Mouse (Mus musculus): ENCODE measurements around the gene Hdhd5. TPM values are rescaled to one million over a fixed set of nuclear protein-coding genes. Genes with fewer than 3 reads are reported as not detected.

Gene Hdhd5
- polyA plus RNA-seq, 1 experiment from 2014 or later, result 18.2 TPM

DNA sequence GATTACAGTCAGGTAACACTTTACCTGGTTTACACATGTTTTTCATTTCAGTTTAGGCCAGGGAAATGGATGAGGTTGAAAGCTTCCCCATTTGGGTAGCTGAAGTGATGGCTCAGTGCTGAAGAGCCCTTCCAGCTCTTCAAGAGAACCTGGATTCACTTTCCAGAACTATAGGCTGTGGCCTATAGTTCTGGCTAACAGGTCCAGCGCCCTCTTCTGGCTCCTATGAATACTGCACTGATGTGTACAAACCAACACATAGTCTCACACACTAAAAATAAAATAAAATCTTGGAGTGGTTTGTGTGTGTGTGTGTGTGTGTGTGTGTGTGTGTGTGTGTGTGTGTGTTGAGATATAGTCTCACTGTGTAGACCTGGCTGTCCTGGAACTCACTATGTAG, 10.9 kb upstream of the Hdhd5 start:
- Histone ChIP-seq H3K36me3 (ENCODE audit: control insufficient read depth, insufficient read depth, low read length) (no peaks in the 10 kb centered on the region), H3K9me3 (ENCODE audit: control insufficient read depth, low read length) (no peaks in the 10 kb centered on the region), H3K9ac (ENCODE audit: low read length) (no peak overlapping the region), H3K27ac (ENCODE audit: low read depth, low read length) (no peak overlapping the region), H3K27me3 (ENCODE audit: control insufficient read depth, insufficient read depth, low read length) (no peaks in the 10 kb centered on the region), H3K4me2 (ENCODE audit: low read depth, low read length, severe bottlenecking) (no peak overlapping the region), H3K4me3 (ENCODE audit: low read depth, low read length) (no peak overlapping the region), H3K4me1 (replicated peaks; ENCODE audit: control insufficient read depth, insufficient read depth, low read length) (no peaks in the 10 kb centered on the region; the same call in 1 of the 2 replicates)
- DNase-seq (ENCODE audit: low spot score) (peak; percentile 40), ATAC-seq (replicated peaks; ENCODE audit: low FRiP score) (no peak)
- WGBS, result 8% methylated on average over 1 of the region's 1 CpGs

DNA sequence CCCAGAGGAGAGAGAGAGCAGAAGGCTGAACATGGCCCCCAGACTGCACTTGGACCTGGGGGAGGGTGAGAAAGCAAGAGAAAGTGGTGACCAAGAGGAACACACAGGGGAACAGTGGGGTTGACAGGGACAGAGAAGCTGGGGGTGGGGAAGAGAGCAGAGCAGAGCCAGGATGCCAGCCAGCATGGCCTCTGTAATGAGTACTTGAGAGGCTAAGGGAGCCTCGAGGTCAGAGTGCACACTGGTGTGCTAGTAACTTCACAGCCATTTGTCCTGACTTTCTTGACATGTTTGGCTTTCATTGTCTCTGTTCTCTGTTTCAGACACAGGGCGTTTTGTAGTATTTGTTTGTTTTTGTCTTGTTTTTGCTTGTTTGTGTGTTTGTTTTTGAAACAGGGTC, 10.3 kb upstream of the Hdhd5 start:
- H3K9ac ChIP-seq (ENCODE audit: low read length), result no peak overlapping the region
- H3K4me2 ChIP-seq (ENCODE audit: low read depth, low read length, severe bottlenecking), result no peak overlapping the region
- no peaks in the 10 kb centered on the region for H3K36me3 ChIP-seq (ENCODE audit: control insufficient read depth, insufficient read depth, low read length)
- WGBS, result 61% methylated on average over 2 of the region's 2 CpGs
- no peak overlapping the region for H3K4me3 ChIP-seq (ENCODE audit: low read depth, low read length)
- H3K27ac ChIP-seq (ENCODE audit: low read depth, low read length), result no peak overlapping the region
- ATAC-seq (replicated peaks; ENCODE audit: low FRiP score), result no peak
- H3K9me3 ChIP-seq (ENCODE audit: control insufficient read depth, low read length), result no peaks in the 10 kb centered on the region
- peak; percentile 9 for DNase-seq (ENCODE audit: low spot score)
- H3K27me3 ChIP-seq (ENCODE audit: control insufficient read depth, insufficient read depth, low read length), result no peaks in the 10 kb centered on the region
- H3K4me1 ChIP-seq (replicated peaks; ENCODE audit: control insufficient read depth, insufficient read depth, low read length), result no peaks in the 10 kb centered on the region; the same call in 1 of the 2 replicates

GRCm38 (mm10) chr6:120539781-120540231, 8.7 kb upstream of the Hdhd5 start:
- Histone ChIP-seq H3K4me1 (replicated peaks; ENCODE audit: control insufficient read depth, insufficient read depth, low read length) (no peaks in the 10 kb centered on the region; the same call in 1 of the 2 replicates), H3K27ac (ENCODE audit: low read depth, low read length) (no peak overlapping the region), H3K4me2 (ENCODE audit: low read depth, low read length, severe bottlenecking) (no peak overlapping the region), H3K9me3 (ENCODE audit: control insufficient read depth, low read length) (no peaks in the 10 kb centered on the region), H3K9ac (ENCODE audit: low read length) (no peak overlapping the region; the same call in 1 of the 2 replicates), H3K36me3 (ENCODE audit: control insufficient read depth, insufficient read depth, low read length) (no peaks in the 10 kb centered on the region), H3K27me3 (ENCODE audit: control insufficient read depth, insufficient read depth, low read length) (no peaks in the 10 kb centered on the region), H3K4me3 (ENCODE audit: low read depth, low read length) (no peak overlapping the region)
- ATAC-seq (replicated peaks; ENCODE audit: low FRiP score), result 0 out of 2 replicates have a peak, but pooled peaks have one; percentile 20
- WGBS, result 55% methylated on average over 10 of the region's 10 CpGs
- DNase-seq (ENCODE audit: low spot score), result peak; percentile 46

DNA sequence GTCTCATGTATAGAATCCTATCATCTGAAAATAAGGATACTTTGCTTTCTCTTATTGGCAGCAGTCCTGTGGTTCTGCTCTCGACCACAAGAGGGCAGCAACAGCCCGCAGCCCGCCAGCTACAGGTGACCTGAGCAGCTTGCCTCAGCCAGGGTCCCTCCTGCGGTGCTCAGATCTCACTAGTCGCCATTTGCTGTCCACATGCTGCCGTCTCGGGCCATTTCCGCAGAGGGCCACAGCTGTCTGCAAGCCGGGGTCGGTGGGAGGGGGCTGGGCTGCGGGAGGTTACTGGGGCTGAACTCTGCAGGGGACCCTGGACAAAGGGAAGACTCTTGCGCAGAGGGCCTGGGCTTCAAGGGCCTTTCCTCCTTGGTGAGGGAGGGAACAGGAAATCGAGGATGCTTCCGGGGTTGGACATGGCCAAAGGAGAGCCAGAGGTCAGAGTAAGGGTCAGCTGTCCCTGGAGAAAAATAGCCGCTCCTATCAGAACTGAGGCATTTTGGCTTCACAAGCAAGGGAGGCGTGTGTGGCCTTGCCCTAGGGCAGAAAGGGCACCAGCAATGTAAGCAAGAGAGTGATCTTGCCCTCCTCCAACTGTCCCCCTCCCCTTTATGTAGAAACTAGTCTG, 8.1 kb upstream of the Hdhd5 start:
- Histone ChIP-seq H3K27me3 (ENCODE audit: control insufficient read depth, insufficient read depth, low read length) (no peaks in the 10 kb centered on the region), H3K36me3 (ENCODE audit: control insufficient read depth, insufficient read depth, low read length) (no peaks in the 10 kb centered on the region), H3K9me3 (ENCODE audit: control insufficient read depth, low read length) (no peaks in the 10 kb centered on the region), H3K4me3 (ENCODE audit: low read depth, low read length) (peak overlapping the region; percentile 18; the same call in 1 of the 2 replicates), H3K4me2 (ENCODE audit: low read depth, low read length, severe bottlenecking) (peak overlapping the region; percentile 56), H3K9ac (ENCODE audit: low read length) (peak overlapping the region; percentile 60), H3K4me1 (replicated peaks; ENCODE audit: control insufficient read depth, insufficient read depth, low read length) (no peaks in the 10 kb centered on the region; the same call in 1 of the 2 replicates), H3K27ac (ENCODE audit: low read depth, low read length) (no peak overlapping the region)
- DNase-seq (ENCODE audit: low spot score), result peak; percentile 94
- peak; percentile 95 for ATAC-seq (replicated peaks; ENCODE audit: low FRiP score)
- WGBS, result 3% methylated on average over 16 of the region's 16 CpGs

GRCm38 (mm10) chr6:120536337-120536736, 5.2 kb upstream of the Hdhd5 start:
- no peak overlapping the region for H3K9ac ChIP-seq (ENCODE audit: low read length)
- no peak overlapping the region for H3K27ac ChIP-seq (ENCODE audit: low read depth, low read length)
- no peaks in the 10 kb centered on the region; the same call in 1 of the 2 replicates for H3K27me3 ChIP-seq (ENCODE audit: control insufficient read depth, insufficient read depth, low read length)
- H3K4me1 ChIP-seq (replicated peaks; ENCODE audit: control insufficient read depth, insufficient read depth, low read length), result no peaks in the 10 kb centered on the region; the same call in 1 of the 2 replicates
- no peak overlapping the region for H3K4me2 ChIP-seq (ENCODE audit: low read depth, low read length, severe bottlenecking)
- no peaks in the 10 kb centered on the region for H3K9me3 ChIP-seq (ENCODE audit: control insufficient read depth, low read length)
- DNase-seq (ENCODE audit: low spot score), result no peak
- H3K4me3 ChIP-seq (ENCODE audit: low read depth, low read length), result no peak overlapping the region
- no peaks in the 10 kb centered on the region for H3K36me3 ChIP-seq (ENCODE audit: control insufficient read depth, insufficient read depth, low read length)
- WGBS, result 90% methylated on average over 2 of the region's 2 CpGs
- no peak for ATAC-seq (replicated peaks; ENCODE audit: low FRiP score)

DNA sequence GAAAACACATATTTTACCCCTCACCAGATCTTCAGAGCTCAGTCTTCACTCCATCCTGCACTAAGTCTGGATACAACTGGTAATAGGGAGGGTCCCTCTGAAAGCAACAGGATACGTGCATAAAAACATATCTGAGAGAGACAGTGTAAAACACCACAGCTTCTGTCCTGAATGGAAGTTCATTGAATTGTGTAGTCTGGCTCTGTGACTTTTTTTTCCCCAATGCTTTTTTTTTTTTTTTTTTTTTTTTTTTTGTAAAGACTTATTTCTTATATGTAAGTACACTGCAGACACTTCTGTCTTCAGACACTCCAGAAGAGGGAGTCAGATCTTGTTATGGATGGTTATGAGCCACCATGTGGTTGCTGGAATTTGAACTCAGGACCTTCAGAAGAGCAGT, 1.5 kb upstream of the Hdhd5 start:
- ATAC-seq (replicated peaks; ENCODE audit: low FRiP score), result no peak
- Histone ChIP-seq H3K9ac (ENCODE audit: low read length) (no peak overlapping the region), H3K4me3 (ENCODE audit: low read depth, low read length) (no peak overlapping the region), H3K36me3 (ENCODE audit: control insufficient read depth, insufficient read depth, low read length) (no peaks in the 10 kb centered on the region), H3K4me1 (replicated peaks; ENCODE audit: control insufficient read depth, insufficient read depth, low read length) (peaks cover 7% of the 10 kb centered on the region), H3K27ac (ENCODE audit: low read depth, low read length) (no peak overlapping the region), H3K9me3 (ENCODE audit: control insufficient read depth, low read length) (no peaks in the 10 kb centered on the region), H3K27me3 (ENCODE audit: control insufficient read depth, insufficient read depth, low read length) (no peaks in the 10 kb centered on the region; the same call in 1 of the 2 replicates), H3K4me2 (ENCODE audit: low read depth, low read length, severe bottlenecking) (no peak overlapping the region)
- no peak for DNase-seq (ENCODE audit: low spot score)
- WGBS, result 86% methylated on average over 1 of the region's 1 CpGs

DNA sequence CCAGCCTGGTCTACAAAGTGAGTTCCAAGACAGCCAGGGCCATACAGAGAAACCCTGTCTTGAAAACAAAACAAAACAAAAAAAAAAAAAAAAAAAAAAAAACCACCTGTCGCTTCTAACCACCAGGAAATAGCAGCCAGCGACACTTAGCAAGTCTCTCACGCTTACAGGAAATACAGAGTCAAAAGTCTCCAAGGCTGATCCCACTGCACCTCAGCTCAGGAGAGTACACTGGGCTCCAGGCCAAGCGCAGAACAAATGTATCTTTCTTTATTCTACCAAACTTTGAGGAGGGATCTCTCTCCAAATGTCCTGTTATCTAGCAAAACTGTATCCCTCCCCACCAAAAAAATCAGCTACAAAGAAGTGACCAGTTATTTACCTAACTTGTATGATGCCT, 2.0 kb downstream of the Hdhd5 start:
- H3K27me3 ChIP-seq (ENCODE audit: control insufficient read depth, insufficient read depth, low read length), result no peaks in the 10 kb centered on the region; the same call in 1 of the 2 replicates
- H3K9ac ChIP-seq (ENCODE audit: low read length), result no peak overlapping the region
- no peak for ATAC-seq (replicated peaks; ENCODE audit: low FRiP score)
- no peak overlapping the region for H3K4me2 ChIP-seq (ENCODE audit: low read depth, low read length, severe bottlenecking)
- 82% methylated on average over 4 of the region's 4 CpGs for WGBS
- H3K27ac ChIP-seq (ENCODE audit: low read depth, low read length), result no peak overlapping the region
- H3K4me3 ChIP-seq (ENCODE audit: low read depth, low read length), result no peak overlapping the region
- H3K9me3 ChIP-seq (ENCODE audit: control insufficient read depth, low read length), result no peaks in the 10 kb centered on the region
- H3K36me3 ChIP-seq (ENCODE audit: control insufficient read depth, insufficient read depth, low read length), result no peaks in the 10 kb centered on the region
- DNase-seq (ENCODE audit: low spot score), result no peak
- H3K4me1 ChIP-seq (replicated peaks; ENCODE audit: control insufficient read depth, insufficient read depth, low read length), result peaks cover 7% of the 10 kb centered on the region

GRCm38 (mm10) chr6:120524796-120525195, 6.3 kb downstream of the Hdhd5 start:
- H3K9me3 ChIP-seq (ENCODE audit: control insufficient read depth, low read length), result no peaks in the 10 kb centered on the region
- no peaks in the 10 kb centered on the region for H3K36me3 ChIP-seq (ENCODE audit: control insufficient read depth, insufficient read depth, low read length)
- ATAC-seq (replicated peaks; ENCODE audit: low FRiP score) (no peak), DNase-seq (ENCODE audit: low spot score) (no peak)
- no peak overlapping the region for H3K4me3 ChIP-seq (ENCODE audit: low read depth, low read length)
- no peak overlapping the region for H3K27ac ChIP-seq (ENCODE audit: low read depth, low read length)
- 93% methylated on average over 5 of the region's 5 CpGs for WGBS
- no peak overlapping the region for H3K9ac ChIP-seq (ENCODE audit: low read length)
- peaks cover 2% of the 10 kb centered on the region; the same call in 1 of the 2 replicates for H3K4me1 ChIP-seq (replicated peaks; ENCODE audit: control insufficient read depth, insufficient read depth, low read length)
- H3K4me2 ChIP-seq (ENCODE audit: low read depth, low read length, severe bottlenecking), result no peak overlapping the region
- H3K27me3 ChIP-seq (ENCODE audit: control insufficient read depth, insufficient read depth, low read length), result no peaks in the 10 kb centered on the region

GRCm38 (mm10) chr6:120519647-120520046, 11.5 kb downstream of the Hdhd5 start:
- no peak overlapping the region for H3K27ac ChIP-seq (ENCODE audit: low read depth, low read length)
- H3K9me3 ChIP-seq (ENCODE audit: control insufficient read depth, low read length), result no peaks in the 10 kb centered on the region
- H3K4me2 ChIP-seq (ENCODE audit: low read depth, low read length, severe bottlenecking), result no peak overlapping the region
- H3K27me3 ChIP-seq (ENCODE audit: control insufficient read depth, insufficient read depth, low read length), result no peaks in the 10 kb centered on the region
- H3K9ac ChIP-seq (ENCODE audit: low read length), result no peak overlapping the region
- no peak for DNase-seq (ENCODE audit: low spot score)
- no peaks in the 10 kb centered on the region; the same call in 1 of the 2 replicates for H3K36me3 ChIP-seq (ENCODE audit: control insufficient read depth, insufficient read depth, low read length)
- no peak for ATAC-seq (replicated peaks; ENCODE audit: low FRiP score)
- WGBS, result 84% methylated on average over 5 of the region's 5 CpGs
- no peak overlapping the region for H3K4me3 ChIP-seq (ENCODE audit: low read depth, low read length)
- no peaks in the 10 kb centered on the region for H3K4me1 ChIP-seq (replicated peaks; ENCODE audit: control insufficient read depth, insufficient read depth, low read length)
